Mouse (Mus musculus): ENCODE measurements around the gene Olfr1322. TPM values are rescaled to one million over a fixed set of nuclear protein-coding genes. Genes with fewer than 3 reads are reported as not detected.

Gene Olfr1322
- total RNA-seq (2018; cell fraction: chromatin; rRNA removed): not detected
- total RNA-seq (2018; cell fraction: cytosol; rRNA removed): not detected
- not detected for total RNA-seq (2018; cell fraction: nucleus; rRNA removed)
- polyA plus RNA-seq (2018): not detected in 3 replicates

DNA sequence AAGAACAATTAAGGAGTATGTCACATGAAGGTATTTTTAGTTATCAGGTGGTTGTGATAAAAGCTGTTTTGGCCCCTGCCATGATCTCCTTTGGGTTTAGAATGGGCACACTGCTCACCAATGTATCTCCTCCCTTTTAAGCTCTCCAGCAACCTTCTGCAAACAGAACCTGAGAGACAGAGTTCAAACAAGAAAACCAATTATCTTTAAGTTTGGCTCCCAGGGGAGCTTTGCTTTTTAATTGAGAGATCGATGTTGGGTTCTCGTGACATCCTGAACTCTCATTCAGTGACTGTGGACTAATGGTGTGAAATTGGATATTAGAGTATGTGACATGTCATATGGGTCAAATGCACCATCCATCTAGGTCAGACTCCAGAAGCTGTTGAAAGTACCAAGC, at the start of gene Olfr1322:
TSS of gene Olfr1322 (minus strand) at position 101 of the 400 bp plus-strand sequence.
- Histone ChIP-seq H3K36me3 (ENCODE audit: inconsistent target) (no peaks in the 10 kb centered on the region), H3K4me3 (ENCODE audit: inconsistent target) (no peak within 1 kb of the TSS), H3K27ac (no peak within 1 kb of the TSS), H3K79me2 (ENCODE audit: inconsistent target) (no peaks in the 10 kb centered on the region)
- WGBS (ENCODE audit: missing documents): 90% methylated on average over 2 of the region's 2 CpGs

DNA sequence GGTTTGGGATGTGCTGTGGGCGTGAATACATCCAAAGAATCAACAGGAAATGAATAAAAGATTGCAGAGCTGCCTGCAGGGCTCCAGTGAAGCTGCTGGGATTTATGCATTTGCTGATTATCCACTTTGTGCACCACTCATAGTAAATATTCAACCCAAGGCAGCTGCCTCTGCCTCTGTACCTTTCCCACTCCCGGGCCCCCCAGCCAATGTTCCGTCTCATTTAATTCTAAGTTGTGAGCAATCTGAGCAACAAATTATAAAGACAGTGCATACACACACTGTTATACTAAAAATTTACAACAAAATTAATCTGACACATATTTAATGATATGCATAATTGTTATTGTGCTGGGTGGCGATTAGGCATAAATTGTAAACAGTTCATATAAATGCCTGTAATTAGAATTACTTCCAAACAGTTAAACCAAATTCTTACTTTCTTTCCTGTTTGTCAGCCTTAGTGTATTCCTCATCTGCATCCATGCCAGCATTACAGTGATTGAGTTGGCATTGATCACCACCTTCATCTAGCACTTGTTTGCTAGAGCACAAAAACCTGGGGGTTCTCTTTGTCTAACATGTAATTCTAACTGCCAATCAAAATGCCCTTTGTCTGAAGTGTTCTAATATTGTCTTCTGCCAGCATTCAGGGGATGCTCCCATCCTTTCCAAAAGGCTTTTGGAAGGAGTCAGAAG, 13.5 kb downstream of the Olfr1322 start:
- H3K36me3 ChIP-seq (ENCODE audit: inconsistent target): no peaks in the 10 kb centered on the region
- H3K27ac ChIP-seq: no peak overlapping the region
- H3K4me3 ChIP-seq (ENCODE audit: inconsistent target): no peak overlapping the region
- H3K79me2 ChIP-seq (ENCODE audit: inconsistent target): no peaks in the 10 kb centered on the region
- WGBS (ENCODE audit: missing documents): 90% methylated on average over 4 of the region's 4 CpGs

Other genes with a start within 250 kb of the Olfr1322 start
- not detected in 3 replicates for gene Olfr1320, start 219.2 kb downstream of the Olfr1322 start, polyA plus RNA-seq (2018)
- not detected in 3 replicates for gene Olfr1321, start 156.4 kb downstream of the Olfr1322 start, polyA plus RNA-seq (2018)
- not detected in 3 replicates for gene Igsf1, start 93.7 kb downstream of the Olfr1322 start, polyA plus RNA-seq (2018)
- gene Olfr1323, start 127.9 kb upstream of the Olfr1322 start, polyA plus RNA-seq (2018): not detected in 3 replicates